Mouse (Mus musculus): ENCODE measurements around the gene Duox2. TPM values are rescaled to one million over a fixed set of nuclear protein-coding genes. Genes with fewer than 3 reads are reported as not detected.
A peak's percentile ranks its signal among the peaks of the same experiment; 100 is the strongest.

Gene Duox2
- total RNA-seq, 1 experiment from 2014 or later: not detected

DNA sequence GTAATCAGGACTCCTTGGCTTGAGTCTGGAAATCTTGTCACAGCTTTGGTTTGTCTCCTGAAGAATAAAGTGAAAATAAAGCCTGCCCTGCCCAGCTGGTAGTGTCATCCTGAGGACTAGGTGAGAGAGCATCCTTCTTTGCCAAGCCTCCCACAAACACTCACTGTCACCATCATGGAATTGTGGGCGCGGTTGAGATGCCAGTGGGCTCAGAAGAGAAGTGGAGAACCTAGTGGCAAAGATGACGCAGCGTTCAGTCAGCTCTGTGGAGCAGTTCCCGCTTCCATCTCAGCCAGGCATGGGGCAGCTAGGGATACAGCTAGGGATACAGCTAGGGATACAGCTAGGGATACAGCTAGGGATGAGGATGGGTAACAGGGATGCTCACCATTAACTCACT is 42.3 kb downstream of the Duox2 start:
- no peak for ATAC-seq (replicated peaks; ENCODE audit: insufficient number of reproducible peaks, low FRiP score, low TSS enrichment, poor library complexity, severe bottlenecking)

DNA sequence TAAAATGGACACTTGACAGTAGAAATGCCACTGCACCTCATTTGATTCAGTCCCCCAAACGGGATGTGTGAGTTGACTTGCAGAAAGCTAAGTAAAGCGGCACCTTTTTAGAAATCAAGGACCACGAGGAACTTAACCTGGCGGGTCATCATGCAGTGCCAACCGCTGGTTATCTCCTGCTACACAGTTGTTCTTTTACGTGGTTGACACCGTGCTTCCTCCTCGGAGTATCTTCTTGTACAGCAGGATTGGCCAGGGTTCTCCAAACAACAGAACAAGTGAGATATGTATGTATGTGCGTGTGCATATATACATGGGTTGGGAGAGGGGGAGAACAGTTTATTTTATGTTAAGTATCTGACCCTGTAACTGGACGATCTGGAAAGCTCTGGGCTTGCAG is 50.5 kb downstream of the Duox2 start:
- ATAC-seq (replicated peaks; ENCODE audit: insufficient number of reproducible peaks, low FRiP score, low TSS enrichment, poor library complexity, severe bottlenecking): no peak

DNA sequence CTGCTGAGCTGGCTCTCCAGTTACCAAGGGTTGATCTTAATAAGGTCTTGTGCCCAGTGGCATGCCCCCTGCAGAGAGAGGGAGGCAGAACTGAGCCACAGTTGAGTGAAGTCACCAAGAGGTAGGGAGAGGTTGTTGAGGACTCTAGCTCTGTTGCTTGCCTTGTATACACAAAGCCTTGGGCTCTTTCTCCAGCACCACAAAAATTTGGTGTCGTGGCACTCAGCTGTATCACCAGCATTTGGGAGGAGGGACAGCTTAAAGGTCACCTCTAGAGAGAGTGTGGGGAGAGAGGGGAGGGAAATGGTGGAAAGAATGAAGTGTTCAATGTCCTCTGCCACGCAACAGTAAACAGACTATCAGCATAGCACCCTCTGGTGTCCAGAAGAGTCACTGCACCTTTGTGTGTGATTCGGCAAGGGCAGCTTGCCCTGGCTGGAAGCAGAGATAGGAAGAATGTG is 54.5 kb downstream of the Duox2 start:
- peak; percentile 89 for ATAC-seq (replicated peaks; ENCODE audit: insufficient number of reproducible peaks, low FRiP score, low TSS enrichment, poor library complexity, severe bottlenecking)

DNA sequence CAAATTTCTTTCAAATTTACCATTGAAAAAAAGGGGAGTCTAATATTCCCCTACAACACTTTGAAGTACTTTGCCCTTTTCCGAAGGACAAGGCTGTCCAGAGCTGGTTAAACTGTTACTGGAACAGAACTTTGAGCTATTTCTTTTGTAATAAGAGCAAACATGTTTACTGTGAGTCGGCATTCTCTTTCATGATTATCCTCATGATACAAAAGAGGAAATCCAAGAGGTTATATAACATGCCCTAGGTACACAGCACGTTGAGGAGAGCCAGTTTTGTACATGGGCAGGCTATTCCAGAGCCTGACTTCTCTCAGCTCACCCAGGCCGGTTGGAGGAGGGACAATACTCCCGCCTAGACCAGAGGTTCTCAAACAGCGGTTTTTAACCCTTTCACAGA is 56.3 kb downstream of the Duox2 start:
- no peak for ATAC-seq (replicated peaks; ENCODE audit: insufficient number of reproducible peaks, low FRiP score, low TSS enrichment, poor library complexity, severe bottlenecking)

GRCm38 (mm10) chr2:122241226-122241625 is 57.0 kb downstream of the Duox2 start:
- ATAC-seq (replicated peaks; ENCODE audit: insufficient number of reproducible peaks, low FRiP score, low TSS enrichment, poor library complexity, severe bottlenecking): no peak

GRCm38 (mm10) chr2:122240735-122241134 is 57.5 kb downstream of the Duox2 start:
- ATAC-seq (replicated peaks; ENCODE audit: insufficient number of reproducible peaks, low FRiP score, low TSS enrichment, poor library complexity, severe bottlenecking): no peak

DNA sequence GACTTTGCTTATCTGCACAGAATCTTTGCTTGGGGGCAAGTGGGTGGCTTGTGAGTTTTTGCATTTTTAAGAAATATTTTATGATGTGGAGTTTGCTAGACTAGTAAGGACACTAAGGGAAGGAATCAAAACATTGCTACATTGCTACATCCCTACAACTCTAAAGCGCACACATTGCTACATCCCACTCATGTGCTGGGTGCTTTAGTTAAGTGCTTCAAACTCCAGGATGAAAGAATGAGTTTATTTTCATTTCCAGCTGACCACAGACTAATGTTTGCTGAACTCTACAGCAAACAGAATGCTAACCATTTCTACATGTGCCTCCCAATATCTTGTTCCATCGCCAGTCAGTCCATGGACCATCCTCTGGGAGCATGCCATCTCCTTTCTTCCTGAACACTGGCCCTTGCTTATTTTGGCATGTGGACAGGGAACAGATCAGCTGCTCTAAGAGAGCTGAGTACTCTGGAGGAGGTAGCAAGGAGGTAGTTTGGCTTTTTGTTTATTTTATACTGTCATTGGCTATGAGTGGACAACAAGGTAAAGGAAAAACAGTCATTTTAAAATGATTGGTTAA is 60.3 kb downstream of the Duox2 start:
- no peak for ATAC-seq (replicated peaks; ENCODE audit: insufficient number of reproducible peaks, low FRiP score, low TSS enrichment, poor library complexity, severe bottlenecking)

DNA sequence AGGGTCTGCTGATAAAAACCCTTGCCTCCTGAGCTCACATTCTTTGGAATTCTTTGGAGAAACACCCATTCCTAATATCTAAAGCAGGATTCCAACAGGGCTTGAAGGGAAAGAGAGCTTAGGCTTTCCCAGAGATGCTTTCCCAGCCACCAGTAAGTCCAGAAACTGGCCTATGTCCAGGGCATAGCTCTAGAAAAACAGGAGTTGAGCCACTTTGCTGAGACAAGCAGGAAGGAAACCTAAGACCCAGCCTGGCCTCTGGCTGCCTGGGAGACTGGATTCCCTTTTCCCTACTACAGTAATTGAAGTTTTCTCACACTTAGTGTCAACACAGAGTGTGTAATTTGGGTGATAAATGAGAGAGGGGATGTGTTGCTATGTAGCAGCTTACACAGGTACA is 61.9 kb downstream of the Duox2 start:
- ATAC-seq (replicated peaks; ENCODE audit: insufficient number of reproducible peaks, low FRiP score, low TSS enrichment, poor library complexity, severe bottlenecking): no peak

DNA sequence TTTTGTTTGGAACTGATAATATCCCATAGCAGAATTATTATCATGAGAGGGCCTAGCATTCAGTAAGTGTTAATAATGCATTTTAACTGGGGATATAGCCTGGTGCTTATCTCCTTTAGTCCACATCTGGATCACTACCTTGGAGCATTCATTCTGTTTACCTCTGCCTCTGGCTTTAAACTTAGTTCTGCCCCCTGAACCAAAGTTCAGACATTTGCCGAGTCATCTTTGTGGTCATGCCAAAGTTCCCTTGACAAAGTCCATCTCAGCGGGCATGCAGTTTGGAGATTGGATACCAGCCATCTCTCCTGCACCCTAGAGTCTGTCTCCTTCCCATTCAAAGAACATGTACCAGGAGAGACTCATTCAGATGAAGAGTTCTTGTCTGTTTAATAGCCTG is 62.8 kb downstream of the Duox2 start:
- ATAC-seq (replicated peaks; ENCODE audit: insufficient number of reproducible peaks, low FRiP score, low TSS enrichment, poor library complexity, severe bottlenecking): no peak

DNA sequence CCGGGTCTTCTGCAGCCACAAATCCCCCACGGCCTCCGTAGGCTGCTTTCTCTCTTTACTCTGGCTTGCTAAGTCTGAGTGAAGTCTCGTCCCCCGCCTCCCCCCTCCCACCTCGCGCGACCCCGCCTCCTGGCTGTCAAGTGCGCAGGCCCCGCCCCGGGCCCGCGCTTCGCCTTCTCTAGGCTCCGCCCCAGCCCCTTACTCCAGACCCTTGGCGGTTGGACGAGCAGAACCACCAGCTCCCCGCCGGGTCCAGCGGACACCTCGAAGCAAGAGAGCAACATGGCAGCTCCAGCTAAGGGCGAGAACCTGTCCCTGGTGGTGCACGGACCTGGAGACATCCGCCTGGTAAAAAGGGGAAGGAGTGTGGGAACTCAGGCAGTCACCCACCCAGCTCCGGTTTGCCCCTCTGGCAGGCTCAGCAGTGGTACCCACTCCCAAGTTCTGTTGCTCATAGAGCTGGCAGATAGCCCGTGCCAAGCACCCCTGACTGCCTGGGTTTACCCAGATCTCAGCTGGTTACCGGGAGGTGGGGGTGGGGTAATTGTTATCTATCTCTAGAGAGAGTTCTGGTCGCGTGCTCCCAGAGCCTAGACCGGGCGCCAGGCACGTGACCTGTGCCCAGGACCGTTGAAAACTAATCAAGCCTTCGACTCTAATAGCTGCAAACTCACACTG is 63.5 kb downstream of the Duox2 start, which contains the start of gene Sord:
Gene Sord, plus strand, starts transcription at position 139 of the 678 bp plus-strand sequence.
- ATAC-seq (replicated peaks; ENCODE audit: insufficient number of reproducible peaks, low FRiP score, low TSS enrichment, poor library complexity, severe bottlenecking): peak; percentile 67

GRCm38 (mm10) chr2:122233759-122234557 is 64.3 kb downstream of the Duox2 start:
- ATAC-seq (replicated peaks; ENCODE audit: insufficient number of reproducible peaks, low FRiP score, low TSS enrichment, poor library complexity, severe bottlenecking): no peak

- no peak for ATAC-seq (replicated peaks; ENCODE audit: insufficient number of reproducible peaks, low FRiP score, low TSS enrichment, poor library complexity, severe bottlenecking)
Observed at GRCm38 (mm10) chr2:122233341-122233740, 64.9 kb downstream of the Duox2 start.

- no peak for ATAC-seq (replicated peaks; ENCODE audit: insufficient number of reproducible peaks, low FRiP score, low TSS enrichment, poor library complexity, severe bottlenecking)
Observed at GRCm38 (mm10) chr2:122231616-122232015, 66.6 kb downstream of the Duox2 start.

DNA sequence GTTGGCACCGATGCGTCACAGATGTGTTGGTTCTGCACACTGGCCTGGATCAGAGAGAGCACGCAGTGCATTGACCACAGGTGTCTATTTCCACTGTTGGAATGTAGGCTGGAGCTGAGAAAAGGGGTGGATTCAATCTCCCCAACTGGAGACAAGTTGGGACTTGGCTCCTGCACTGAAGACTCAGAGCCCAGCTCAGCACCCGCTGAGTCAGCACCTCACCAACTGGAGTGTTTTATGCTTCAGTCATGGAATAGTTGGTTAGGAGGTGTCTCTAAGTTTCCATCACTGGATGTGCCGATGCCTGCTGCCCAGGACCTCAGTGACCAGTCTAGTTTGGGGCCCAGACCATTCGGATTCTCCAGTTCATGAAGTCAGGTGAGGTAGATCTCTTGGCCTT is 67.9 kb downstream of the Duox2 start:
- no peak for ATAC-seq (replicated peaks; ENCODE audit: insufficient number of reproducible peaks, low FRiP score, low TSS enrichment, poor library complexity, severe bottlenecking)

Other genes starting within 250 kb of the Duox2 start
- 20.2 to 28.8 TPM (median 21.4 TPM) in 3 replicates for gene Spg11, start 180.1 kb downstream of the Duox2 start, total RNA-seq (2017)
- 4,524 to 5,565 TPM (median 5,404 TPM) in 3 replicates for gene B2m, start 150.8 kb downstream of the Duox2 start, total RNA-seq (2017)
- gene Trim69, start 137.7 kb downstream of the Duox2 start, total RNA-seq (2017): not detected in 3 replicates
- not detected in 3 replicates for gene Patl2, start 112.3 kb downstream of the Duox2 start, total RNA-seq (2017)
- gene Terb2, start 112.2 kb downstream of the Duox2 start, total RNA-seq (2017): 1.0 TPM in 1 of 3 replicates, not detected in the others
- 16.8 to 33.8 TPM (median 23.5 TPM) in 3 replicates for gene Sord, start 63.7 kb downstream of the Duox2 start, total RNA-seq (2017)
- gene Duoxa2, start 451 bp upstream of the Duox2 start, total RNA-seq (2017): not detected in 3 replicates
- not detected in 3 replicates for gene Duoxa1, start 15.3 kb upstream of the Duox2 start, total RNA-seq (2017)
- gene Duox1, start 17.2 kb upstream of the Duox2 start, total RNA-seq (2017): not detected in 3 replicates
- 0.78 to 3.5 TPM (median 1.3 TPM) in 3 replicates for gene Shf, start 70.7 kb upstream of the Duox2 start, total RNA-seq (2017)
- 49.1 to 75.5 TPM (median 56.6 TPM) in 3 replicates for gene Slc28a2, start 128.0 kb upstream of the Duox2 start, total RNA-seq (2017)
- gene Gm14085, start 186.5 kb upstream of the Duox2 start, total RNA-seq (2017): 0.29 to 1.1 TPM in 2 of 3 replicates, not detected in the other

Measured in monocyte, adult 5-6 weeks (primary cell).